Mouse (Mus musculus): ENCODE data around the gene Kti12. TPM values are rescaled to one million over a fixed set of nuclear protein-coding genes. Genes with fewer than 3 reads are reported as not detected.
A peak's percentile ranks its signal among the peaks of the same experiment; 100 is the strongest.

Kti12 gene
- total RNA-seq, 2 experiments from 2014 or later: 26.3 to 26.9 TPM

DNA sequence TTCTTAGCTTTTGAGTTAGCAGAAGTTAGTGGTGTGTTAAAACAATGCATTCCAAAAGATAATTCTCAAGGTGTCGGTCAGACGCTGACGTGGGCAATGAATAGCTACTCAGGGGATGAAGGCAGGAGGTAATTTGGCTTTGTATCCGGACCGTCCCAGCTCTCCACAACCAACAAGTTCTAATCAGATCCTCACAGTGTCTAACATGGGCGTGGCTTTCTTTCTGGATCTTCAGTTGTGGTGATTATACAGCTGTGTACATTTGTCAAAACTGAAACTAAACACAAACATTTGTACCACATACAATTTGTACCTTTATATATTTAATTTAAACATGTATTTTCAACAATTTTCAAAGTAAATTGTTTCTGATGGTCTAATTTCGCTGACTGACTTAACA, 19.2 kb downstream of the Kti12 start:
- DNase-seq (ENCODE audit: low spot score in 2 of 2): no peak

DNA sequence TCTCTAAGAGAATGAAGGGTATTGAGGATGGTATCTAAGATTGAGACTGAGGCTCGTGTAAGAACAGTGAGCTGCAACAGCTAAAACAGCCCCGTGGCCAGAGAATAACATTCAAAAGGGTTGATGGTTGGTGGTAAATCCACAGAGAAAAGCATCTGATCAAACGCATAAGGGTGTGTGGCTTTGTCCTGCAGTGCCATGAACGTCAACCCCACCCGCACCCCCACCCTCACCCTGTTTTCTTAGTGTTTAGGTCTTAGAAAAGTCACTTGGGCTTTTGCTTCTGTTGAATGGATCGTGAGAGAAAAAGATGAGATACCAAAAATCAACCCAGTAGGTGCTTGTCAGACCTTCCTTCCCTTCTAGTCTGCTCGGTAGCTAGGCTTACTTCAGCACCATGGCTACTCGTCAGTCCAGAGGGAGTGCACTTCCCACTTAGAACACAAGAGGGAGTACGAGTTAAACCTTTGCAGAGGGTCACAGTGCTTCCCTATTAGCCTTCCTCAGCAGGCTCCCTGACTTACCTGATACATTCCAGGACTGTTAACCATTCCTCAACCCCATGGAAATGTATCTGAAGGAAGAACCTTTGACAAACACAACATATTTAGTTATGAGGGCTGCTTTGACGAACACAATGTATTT, 22.3 kb downstream of the Kti12 start:
- peak in 1 of 2 experiments; percentile 70 for DNase-seq (ENCODE audit: low spot score in 2 of 2)

DNA sequence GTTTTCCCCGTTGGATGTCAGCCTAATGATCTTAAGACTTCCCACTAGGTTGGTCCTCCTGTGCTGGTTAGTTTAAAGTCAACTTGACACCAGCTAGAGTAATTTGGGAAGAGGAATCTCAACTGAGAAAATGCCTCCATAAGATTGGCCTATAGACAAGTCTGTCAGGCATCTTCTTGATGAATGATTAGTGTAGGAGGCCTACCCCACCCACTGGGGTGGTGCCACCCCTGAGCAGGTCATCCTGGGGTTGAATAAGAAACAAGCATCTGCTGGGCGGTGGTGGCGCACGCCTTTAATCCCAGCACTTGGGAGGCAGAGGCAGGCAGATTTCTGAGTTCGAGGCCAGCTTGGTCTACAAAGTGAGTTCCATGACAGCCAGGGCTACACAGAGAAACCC, 26.2 kb downstream of the Kti12 start:
- DNase-seq (ENCODE audit: low spot score in 2 of 2): no peak

DNA sequence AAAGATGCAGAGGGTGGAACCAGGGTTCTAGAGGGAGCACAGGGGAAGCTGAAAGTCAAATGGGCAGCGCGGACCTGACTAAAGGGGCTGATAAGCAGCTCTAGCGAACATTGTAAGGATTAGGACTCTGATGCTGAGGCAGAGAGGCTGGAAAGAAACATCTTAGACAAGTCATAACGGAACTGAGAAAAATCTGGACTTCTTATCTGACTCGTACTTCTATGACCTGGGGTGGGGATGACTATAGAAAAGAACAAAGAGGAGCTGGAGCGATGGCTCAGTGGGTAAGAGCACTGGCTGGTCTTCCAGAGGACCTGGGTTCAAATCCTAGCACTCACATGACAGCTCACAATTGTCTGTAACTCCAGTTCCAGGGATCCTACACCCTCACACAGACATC, 30.3 kb downstream of the Kti12 start:
- DNase-seq (ENCODE audit: low spot score in 2 of 2): no peak

DNA sequence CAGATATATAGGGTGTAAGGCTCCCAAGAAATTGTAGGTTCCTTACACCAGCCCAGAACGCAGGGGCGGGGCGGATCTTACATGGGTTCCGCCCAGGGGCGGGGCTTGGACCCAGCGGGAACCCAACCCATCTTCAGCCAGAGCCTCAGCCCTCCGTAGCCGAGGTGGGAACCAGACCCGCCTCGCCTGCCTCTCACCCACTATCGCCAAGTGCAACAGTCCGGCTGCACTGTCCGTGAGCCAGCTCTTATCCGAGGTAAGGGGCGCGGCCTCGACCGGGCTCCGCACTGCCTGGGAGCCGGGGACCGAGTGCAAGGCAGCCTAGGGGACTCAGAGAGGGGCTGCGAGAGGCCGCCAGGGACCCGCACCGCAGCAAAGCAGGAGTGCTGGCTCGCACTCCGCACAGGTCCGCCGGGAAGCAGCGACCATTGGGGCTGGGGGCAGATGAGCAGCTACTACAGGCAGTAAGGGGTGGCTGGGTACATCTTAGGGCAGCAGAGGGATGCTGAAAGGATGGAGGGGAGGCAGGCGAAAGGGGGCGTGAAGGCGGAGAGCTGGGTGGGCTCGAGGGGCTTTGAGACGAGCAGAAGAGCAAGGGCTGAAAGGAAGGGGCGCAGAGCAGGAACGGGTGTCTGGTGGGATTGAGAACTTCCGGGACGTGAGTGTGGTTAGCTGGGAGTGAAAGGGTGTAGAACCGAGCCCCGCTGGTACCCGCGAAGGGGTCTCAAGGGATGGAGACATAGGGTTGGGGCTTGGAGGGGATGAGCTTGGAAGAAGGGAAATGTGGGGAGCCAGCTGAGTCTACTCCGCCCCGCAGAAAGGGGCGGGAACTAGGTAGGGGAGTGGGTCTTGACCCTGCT, 31.6 kb downstream of the Kti12 start, which contains the start of gene Rab3b:
Rab3b (plus strand) TSS at position 101 of the 860 bp plus-strand sequence.
- DNase-seq (ENCODE audit: low spot score in 2 of 2): peak; percentile 15 to 19

DNA sequence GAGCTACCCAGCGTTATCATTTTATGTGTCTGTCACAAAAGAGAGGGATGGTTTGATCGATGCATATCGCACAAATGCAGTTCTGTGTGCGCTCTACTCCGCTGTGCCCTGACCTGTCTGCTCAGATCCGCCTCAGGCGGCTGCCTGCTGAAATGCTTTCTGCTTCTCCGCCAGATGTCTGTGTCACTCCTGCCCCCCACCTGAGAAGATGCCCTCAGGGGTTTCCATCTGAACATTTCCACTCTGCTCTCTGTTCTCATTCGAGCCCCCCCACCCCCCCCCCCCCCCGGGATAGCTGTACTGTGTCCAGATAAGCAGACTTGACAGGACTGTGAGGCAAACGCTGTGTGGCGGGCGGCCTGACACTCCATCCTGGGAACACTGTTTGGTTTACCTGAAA, 36.2 kb downstream of the Kti12 start:
- no peak for DNase-seq (ENCODE audit: low spot score in 2 of 2)

DNA sequence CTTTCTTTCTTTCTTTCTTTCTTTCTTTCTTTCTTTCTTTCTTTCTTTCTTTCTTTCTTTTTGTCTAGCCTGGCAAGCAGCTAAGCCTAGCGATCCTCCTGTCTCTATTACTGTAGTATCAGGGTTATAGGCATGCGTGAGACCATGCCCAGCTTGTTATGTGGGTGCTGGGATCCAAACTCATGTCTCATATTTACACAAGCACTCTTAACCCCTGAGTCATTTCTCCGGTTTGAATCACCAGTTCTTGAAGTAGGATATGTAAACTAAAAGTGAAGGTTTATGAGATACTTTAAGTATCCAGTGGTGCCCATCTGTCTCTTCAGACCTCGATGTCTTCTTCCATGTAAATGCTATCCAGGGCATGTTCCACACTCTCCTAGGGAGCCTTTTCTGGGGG, 39.9 kb downstream of the Kti12 start:
- no peak for DNase-seq (ENCODE audit: low spot score in 2 of 2)

DNA sequence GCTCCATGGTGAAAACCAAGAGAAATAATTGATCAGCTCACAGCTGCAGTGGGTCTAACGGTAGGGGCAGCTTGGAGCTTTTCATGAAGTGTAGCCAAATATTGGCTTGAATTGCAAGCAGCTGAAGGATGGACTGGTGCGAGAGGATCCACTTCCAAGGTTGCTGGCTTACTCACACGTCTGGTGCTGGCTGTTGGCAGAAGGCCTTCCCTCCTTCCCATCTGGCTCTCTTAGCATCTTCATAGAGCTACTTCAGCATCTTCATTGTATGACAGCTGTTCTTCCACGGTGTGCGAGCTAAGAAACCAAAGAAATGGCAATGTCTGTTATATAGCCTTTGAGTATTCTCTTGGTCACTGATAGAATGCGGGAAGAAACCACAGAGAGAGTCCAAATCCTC, 43.3 kb downstream of the Kti12 start:
- DNase-seq (ENCODE audit: low spot score in 2 of 2): no peak

Other genes with a start within 250 kb of the Kti12 start
- 10 to 100 TPM; 64.0 to 70.8 TPM for gene Cc2d1b, start 227.8 kb upstream of the Kti12 start, total RNA-seq (2021)
- gene 3110021N24Rik, start 128.1 kb upstream of the Kti12 start, total RNA-seq (2021): 1 to 10 TPM; 1.7 to 2.0 TPM
- 10 to 100 TPM; 27.1 to 27.8 TPM for gene Zfyve9, start 67.0 kb upstream of the Kti12 start, total RNA-seq (2021)
- 100 to 1,000 TPM; 144 to 146 TPM for gene Btf3l4, start 14.2 kb upstream of the Kti12 start, total RNA-seq (2021)
- gene Txndc12, start 13.2 kb upstream of the Kti12 start, total RNA-seq (2021): 10 to 100 TPM; 81.4 to 82.4 TPM
- under 1 TPM; 0.25 to 0.34 TPM for gene A730015C16Rik, start 834 bp downstream of the Kti12 start, total RNA-seq (2021)
- gene Rab3b, start 31.3 kb downstream of the Kti12 start, total RNA-seq (2021): 10 to 100 TPM; 71.4 to 76.1 TPM
- gene Nrd1, start 152.9 kb downstream of the Kti12 start, total RNA-seq (2021): 100 to 1,000 TPM; 112 to 117 TPM

Measured in adrenal gland, postnatal 4 days (tissue).